Mouse (Mus musculus) hindbrain, embryonic 15.5 days (tissue): Measurements from ENCODE around the gene Iqsec1. TPM values are rescaled to one million over a fixed set of nuclear protein-coding genes. Genes with fewer than 3 reads are reported as not detected.

Experiments used
- ATAC-seq: fragments of 200-750 bp; cut with Nextera tagmentation; 2 replicates; pipeline ENCODE4 v1.8.0; 2017; ENCODE audit warnings: low read depth, moderate number of reproducible peaks, moderate TSS enrichment; ENCODE audit not compliant: low FRiP score
- H3K27ac ChIP-seq: fragments of 300-500 bp; sonication (generic); replicated peaks from 2 replicates; pipeline ENCODE4 v1.5.1; 2015; ENCODE audit warnings: mild to moderate bottlenecking, inconsistent platforms
- H3K27me3 ChIP-seq: fragments of 300-500 bp; sonication (generic); 2 replicates; pipeline ENCODE4 v1.6.1; 2015; ENCODE audit warnings: control low read depth, inconsistent platforms
- H3K36me3 ChIP-seq: fragments of 300-500 bp; sonication (generic); 2 replicates; pipeline ENCODE4 v1.6.1; 2015; ENCODE audit warnings: control low read depth, inconsistent platforms
- H3K4me1 ChIP-seq: fragments of 300-500 bp; sonication (generic); replicated peaks from 2 replicates; pipeline ENCODE4 v1.6.1; 2015; ENCODE audit warnings: control low read depth, inconsistent platforms
- H3K4me2 ChIP-seq: fragments of 300-500 bp; sonication (generic); 2 replicates; pipeline ENCODE4 v1.6.1; 2015; ENCODE audit warnings: moderate library complexity, mild to moderate bottlenecking, inconsistent platforms
- H3K4me3 ChIP-seq: fragments of 300-500 bp; sonication (generic); 2 replicates; pipeline ENCODE4 v1.5.1; 2015; ENCODE audit warnings: mild to moderate bottlenecking, inconsistent platforms
- H3K9ac ChIP-seq: fragments of 300-500 bp; sonication (generic); 2 replicates; pipeline ENCODE4 v1.6.1; 2015; ENCODE audit warnings: inconsistent platforms
- H3K9me3 ChIP-seq: fragments of 300-500 bp; sonication (generic); 2 replicates; pipeline ENCODE4 v1.6.1; 2016; ENCODE audit warnings: control low read depth, inconsistent platforms
- WGBS: fragments of 180-500 bp; shearing (Covaris S2); methylation state at CpG from one replicate; pipeline ENCODE4 v1.1.7; 2015; 5-methylcytosine and 5-hydroxymethylcytosine counted together
- polyA plus RNA-seq: library from polyadenylated mRNA; unstranded; fragments of >200 nt; fragmentation: Nextera tagmentation; extraction: Ambion mirVana; gene quantifications from 2 replicates; pipeline ENCODE4 v1.2.1, GENCODE M21; 2015

Gene Iqsec1
- polyA plus RNA-seq, 1 experiment from 2014 or later = 23.3 TPM

DNA sequence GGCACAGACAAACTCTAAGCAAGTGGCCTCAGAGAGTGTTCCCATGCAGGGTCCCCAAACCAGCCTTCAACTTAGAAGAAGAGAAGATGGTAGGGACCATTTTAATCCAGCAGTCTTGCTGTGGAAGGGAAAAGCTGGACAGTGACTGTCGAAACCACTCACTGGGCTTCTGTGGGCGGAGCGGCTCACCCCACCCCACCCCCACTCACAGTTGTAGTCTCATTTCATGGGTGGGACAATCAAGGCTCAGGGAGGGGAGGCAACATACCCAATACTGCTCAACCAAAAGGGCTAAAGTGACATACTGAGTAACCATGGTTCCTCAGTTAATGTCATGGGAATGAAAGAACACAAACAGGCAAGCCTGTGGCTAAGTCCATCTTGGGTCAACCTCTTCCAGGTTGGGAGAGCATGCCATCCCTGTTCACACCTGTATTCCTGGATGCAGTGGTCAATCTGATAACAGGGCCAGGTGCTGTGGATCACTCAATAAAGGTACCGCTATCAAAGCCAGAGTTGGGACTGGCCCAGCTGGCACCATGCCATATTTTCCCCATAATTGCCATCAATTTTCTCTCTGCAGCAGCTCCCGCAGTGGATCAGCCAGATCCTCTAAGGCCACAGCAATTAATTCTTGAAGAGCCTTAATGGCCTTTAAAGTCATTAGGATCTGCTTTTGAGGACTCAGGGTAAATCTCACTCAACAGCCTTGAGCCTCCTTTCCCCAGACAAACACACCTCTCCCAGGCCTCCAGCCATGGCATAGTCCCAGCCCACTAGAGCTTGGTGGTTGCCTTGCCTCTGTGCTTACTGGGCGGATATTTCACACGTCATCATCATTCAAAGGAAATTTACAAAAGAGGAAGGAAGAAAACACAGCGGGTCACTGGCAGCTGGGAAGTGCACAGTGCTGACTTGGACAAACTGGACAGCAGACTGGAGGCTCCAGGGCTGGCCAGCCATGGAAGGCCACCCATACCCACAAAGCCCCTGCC lies 275.7 kb downstream of the Iqsec1 start:
- Histone ChIP-seq H3K36me3 (no peaks in the 10 kb centered on the region), H3K27me3 (no peaks in the 10 kb centered on the region), H3K4me2 (no peak overlapping the region), H3K9me3 (no peaks in the 10 kb centered on the region), H3K4me1 (peaks cover 84% of the 10 kb centered on the region), H3K9ac (no peak overlapping the region), H3K4me3 (no peak overlapping the region), H3K27ac (peak overlapping the region; percentile 55)
- WGBS = 48% methylated on average over 8 of the region's 8 CpGs
- ATAC-seq = 0 out of 2 replicates have a peak, but pooled peaks have one; percentile 24

DNA sequence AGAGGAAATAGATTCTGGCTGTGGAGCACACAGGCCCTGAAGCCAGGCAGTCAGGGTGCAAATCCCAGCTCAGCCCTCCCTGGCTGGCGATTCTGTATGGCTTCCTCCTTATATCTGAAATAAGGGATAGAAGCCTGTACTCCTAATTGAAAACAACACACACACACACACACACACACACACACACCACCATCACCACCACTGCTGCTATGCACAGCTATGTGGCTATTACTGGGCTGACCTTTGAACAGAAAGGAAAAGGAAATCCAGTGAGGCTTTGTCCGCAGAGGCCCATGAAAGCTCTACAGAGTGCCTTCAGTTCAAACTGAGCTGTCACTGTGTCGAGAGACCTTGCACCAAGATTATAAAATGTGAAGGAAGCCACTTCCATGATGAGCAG lies 276.4 kb downstream of the Iqsec1 start:
- Histone ChIP-seq H3K9ac (no peak overlapping the region), H3K4me3 (no peak overlapping the region), H3K9me3 (no peaks in the 10 kb centered on the region), H3K36me3 (no peaks in the 10 kb centered on the region), H3K27ac (peak overlapping the region; percentile 55), H3K4me1 (peaks cover 85% of the 10 kb centered on the region), H3K4me2 (no peak overlapping the region), H3K27me3 (no peaks in the 10 kb centered on the region)
- no peak for ATAC-seq
- 47% methylated on average over 3 of the region's 3 CpGs for WGBS

DNA sequence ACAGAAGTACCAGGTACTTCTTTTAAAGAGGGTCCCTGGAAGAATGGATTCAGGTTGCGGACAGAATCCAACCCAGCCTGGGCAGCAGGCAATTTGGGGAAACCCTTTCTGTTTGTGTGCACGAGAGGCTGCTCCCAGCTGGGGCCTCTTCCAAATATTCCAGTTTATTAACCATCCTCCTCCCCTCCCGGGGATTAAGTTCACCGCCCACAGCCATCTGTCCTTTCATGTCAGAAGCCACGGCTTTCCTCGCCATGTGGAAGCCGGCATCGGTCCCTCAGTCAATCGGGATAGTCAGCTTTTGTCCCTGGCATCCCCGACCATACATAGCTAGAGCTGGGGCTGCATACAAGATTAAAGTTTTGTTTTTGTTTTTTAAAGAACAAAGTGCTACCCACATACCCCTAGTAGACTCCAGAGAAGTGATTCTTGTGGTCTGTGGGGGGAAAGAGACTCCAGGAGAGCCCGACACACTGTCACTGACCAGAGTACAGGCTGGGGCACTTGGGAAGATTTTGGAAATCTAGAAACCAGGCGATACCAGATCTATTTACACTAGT lies 276.9 kb downstream of the Iqsec1 start:
- Histone ChIP-seq H3K36me3 (no peaks in the 10 kb centered on the region), H3K27me3 (no peaks in the 10 kb centered on the region), H3K4me1 (peaks cover 85% of the 10 kb centered on the region), H3K27ac (peak overlapping the region; percentile 55), H3K9me3 (no peaks in the 10 kb centered on the region), H3K9ac (no peak overlapping the region), H3K4me3 (no peak overlapping the region), H3K4me2 (no peak overlapping the region)
- ATAC-seq = no peak
- WGBS = 22% methylated on average over 12 of the region's 12 CpGs

DNA sequence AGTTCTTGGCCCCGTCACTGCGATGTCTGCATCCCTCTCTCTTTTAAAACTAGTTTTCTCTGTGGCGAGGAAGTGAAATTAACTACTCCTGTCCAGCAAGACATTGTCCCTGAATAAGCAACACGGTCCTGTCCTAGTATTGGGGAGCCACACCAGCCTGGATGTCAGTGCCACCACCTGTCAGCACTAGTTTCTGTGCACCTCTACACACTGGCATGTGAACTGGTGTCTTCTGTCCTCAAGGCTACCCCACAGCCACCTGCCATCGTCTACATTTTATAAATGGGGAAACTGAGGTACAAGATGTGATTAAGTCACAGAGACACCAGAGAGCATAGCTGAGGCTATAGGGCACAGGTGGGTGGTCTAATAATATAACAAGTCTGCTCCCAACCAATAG lies 277.7 kb downstream of the Iqsec1 start:
- no peak overlapping the region for H3K27ac ChIP-seq
- 87% methylated on average over 5 of the region's 5 CpGs for WGBS
- no peak overlapping the region for H3K4me2 ChIP-seq
- H3K9me3 ChIP-seq = no peaks in the 10 kb centered on the region
- no peak overlapping the region for H3K9ac ChIP-seq
- no peak overlapping the region for H3K4me3 ChIP-seq
- H3K4me1 ChIP-seq = peaks cover 85% of the 10 kb centered on the region
- no peaks in the 10 kb centered on the region for H3K36me3 ChIP-seq
- ATAC-seq = no peak
- no peaks in the 10 kb centered on the region for H3K27me3 ChIP-seq

DNA sequence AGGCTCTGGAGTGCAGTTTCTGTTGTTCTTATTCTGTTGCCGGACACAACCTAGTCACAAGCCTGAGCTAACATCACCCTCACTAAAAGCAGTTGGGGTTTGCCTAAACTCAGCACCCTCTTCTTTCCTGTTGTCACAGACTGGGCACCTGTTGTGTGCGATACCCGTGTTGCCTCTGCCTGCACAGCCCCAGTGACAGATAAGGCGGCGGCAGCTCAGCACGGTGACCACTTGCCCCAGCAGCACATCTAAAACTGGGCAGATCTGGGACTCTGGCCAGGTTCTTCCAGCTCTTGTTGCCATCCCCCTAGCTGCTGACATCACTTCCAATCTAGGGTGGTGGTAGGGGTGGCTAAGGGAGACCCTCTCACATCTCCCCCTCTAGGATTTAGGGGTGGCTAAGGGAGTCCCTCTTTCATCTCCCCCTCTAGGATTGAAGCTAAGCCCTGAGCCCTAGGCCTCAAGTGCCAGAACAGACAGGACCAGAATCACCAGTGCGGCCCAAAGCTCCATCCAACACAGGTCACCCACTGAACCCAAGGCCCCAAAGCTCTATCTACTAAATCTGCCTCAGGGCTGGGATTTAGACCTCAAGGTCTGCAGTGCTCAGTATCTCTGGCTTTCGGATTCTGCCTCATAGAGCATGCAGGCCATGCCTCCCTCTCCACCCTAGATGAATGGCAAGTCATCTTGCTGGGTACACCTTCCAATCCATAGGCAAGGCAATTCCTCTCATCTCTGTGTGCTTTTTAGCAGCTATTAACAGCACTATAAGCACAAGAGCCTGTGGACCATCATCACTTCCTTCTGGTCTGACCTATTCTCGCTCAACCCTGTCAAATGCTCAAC lies 278.3 kb downstream of the Iqsec1 start:
- WGBS = 79% methylated on average over 9 of the region's 9 CpGs
- Histone ChIP-seq H3K4me2 (no peak overlapping the region), H3K4me3 (no peak overlapping the region), H3K9ac (no peak overlapping the region), H3K9me3 (no peaks in the 10 kb centered on the region), H3K4me1 (peaks cover 85% of the 10 kb centered on the region), H3K27ac (no peak overlapping the region), H3K27me3 (no peaks in the 10 kb centered on the region), H3K36me3 (no peaks in the 10 kb centered on the region)
- ATAC-seq = no peak

DNA sequence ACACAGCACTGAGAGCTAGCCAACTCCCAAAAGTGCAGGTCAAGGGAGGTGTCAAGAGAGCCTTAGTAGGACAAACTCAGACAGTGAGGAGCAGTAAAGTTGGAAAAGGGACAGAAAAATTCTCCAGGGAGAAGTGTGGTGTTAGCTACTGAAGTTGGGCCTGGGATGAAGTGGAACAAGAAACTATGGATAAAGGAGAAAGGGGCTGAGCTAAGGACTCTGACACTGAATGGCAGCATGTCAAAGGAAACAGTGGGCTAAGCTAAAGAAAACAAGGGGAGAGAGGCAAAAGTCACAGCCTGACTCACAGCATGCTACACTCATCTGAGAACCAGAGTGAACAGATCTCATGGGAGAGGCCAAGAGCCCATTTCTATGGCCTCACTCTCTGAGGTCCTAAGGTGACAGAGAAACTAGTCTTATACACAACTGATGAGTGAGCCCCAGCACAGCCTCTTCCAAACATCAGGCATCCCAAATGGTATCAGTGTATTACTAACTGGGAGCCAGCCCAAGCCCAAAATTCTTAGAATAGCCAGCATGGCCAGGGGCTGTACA lies 280.3 kb downstream of the Iqsec1 start:
- Histone ChIP-seq H3K36me3 (no peaks in the 10 kb centered on the region), H3K4me3 (no peak overlapping the region), H3K9ac (no peak overlapping the region), H3K27ac (no peak overlapping the region), H3K4me1 (peaks cover 87% of the 10 kb centered on the region), H3K27me3 (no peaks in the 10 kb centered on the region), H3K9me3 (no peaks in the 10 kb centered on the region), H3K4me2 (no peak overlapping the region)
- ATAC-seq = no peak

DNA sequence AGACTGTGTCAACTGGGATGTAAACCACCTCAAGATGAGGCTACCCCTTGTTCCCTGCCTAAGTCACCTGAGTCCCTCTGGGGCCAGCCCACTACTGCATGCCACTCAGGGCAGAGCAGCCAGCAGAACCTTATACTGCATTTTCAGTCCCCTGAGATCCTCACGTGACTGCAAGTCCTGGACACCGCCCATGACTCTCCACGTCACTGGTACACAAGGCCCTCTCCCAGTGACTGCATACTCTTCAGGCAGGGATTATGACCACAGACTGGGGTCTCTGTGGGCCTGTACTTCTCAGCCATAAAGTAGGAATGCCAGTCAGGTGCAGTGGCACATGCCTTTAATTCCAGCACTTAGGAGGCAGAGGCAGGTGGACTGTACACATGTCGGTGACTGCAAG lies 281.3 kb downstream of the Iqsec1 start:
- Histone ChIP-seq H3K4me3 (no peak overlapping the region), H3K27ac (peak overlapping the region; percentile 36; the same call in 1 of the 2 replicates), H3K4me2 (no peak overlapping the region), H3K36me3 (no peaks in the 10 kb centered on the region), H3K9ac (no peak overlapping the region), H3K9me3 (no peaks in the 10 kb centered on the region), H3K4me1 (peaks cover 86% of the 10 kb centered on the region), H3K27me3 (no peaks in the 10 kb centered on the region)
- WGBS = 78% methylated on average over 4 of the region's 4 CpGs
- no peak for ATAC-seq

DNA sequence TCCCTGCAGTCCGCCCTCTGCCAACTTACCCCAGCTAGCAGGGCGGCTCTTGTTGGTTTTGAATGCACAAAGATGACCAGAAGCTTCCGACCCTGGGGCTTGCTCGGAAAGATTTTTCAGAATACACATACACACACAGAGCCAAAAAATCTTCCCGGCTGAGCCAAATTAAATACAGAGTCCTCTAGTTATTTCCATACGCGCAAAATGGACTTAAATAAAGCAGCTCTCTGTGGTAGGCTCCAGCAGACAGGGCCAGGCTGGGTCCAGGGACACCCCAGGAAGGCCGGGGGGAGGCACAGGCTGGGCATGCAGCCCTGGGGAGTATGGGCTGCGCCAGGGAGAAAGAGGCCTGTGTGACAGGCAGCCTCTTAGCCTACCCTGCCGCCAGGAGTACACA lies 282.0 kb downstream of the Iqsec1 start:
- peaks cover 80% of the 10 kb centered on the region for H3K4me1 ChIP-seq
- 58% methylated on average over 10 of the region's 10 CpGs for WGBS
- H3K9ac ChIP-seq = no peak overlapping the region
- ATAC-seq = peak; percentile 62; the same call in 1 of the 2 replicates
- H3K9me3 ChIP-seq = no peaks in the 10 kb centered on the region
- H3K27ac ChIP-seq = peak overlapping the region; percentile 36
- H3K4me3 ChIP-seq = no peak overlapping the region
- no peaks in the 10 kb centered on the region for H3K36me3 ChIP-seq
- no peaks in the 10 kb centered on the region for H3K27me3 ChIP-seq
- H3K4me2 ChIP-seq = no peak overlapping the region

DNA sequence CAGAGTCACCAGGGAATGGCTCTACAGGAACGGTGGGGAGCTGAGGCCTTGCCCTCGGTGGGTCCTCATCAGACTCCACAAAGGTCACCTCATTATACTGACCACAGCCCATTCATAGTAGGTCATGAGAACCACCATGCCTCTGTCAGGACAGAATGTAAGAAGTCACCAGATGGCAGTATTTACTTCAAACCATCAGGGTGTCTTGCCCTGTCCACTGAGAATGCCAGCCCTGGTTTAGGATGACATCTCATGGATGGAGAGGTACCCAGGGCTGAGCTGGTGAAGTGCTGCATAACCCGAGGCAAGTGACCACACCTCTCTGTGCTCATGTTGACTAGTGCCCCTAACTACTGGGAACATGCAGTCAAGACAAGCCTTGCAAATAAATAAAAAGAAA lies 282.7 kb downstream of the Iqsec1 start:
- H3K4me3 ChIP-seq = no peak overlapping the region
- H3K27ac ChIP-seq = no peak overlapping the region
- H3K4me2 ChIP-seq = no peak overlapping the region
- no peaks in the 10 kb centered on the region for H3K27me3 ChIP-seq
- H3K36me3 ChIP-seq = no peaks in the 10 kb centered on the region
- peaks cover 80% of the 10 kb centered on the region for H3K4me1 ChIP-seq
- no peak for ATAC-seq
- H3K9me3 ChIP-seq = no peaks in the 10 kb centered on the region
- 66% methylated on average over 3 of the region's 3 CpGs for WGBS
- no peak overlapping the region for H3K9ac ChIP-seq

DNA sequence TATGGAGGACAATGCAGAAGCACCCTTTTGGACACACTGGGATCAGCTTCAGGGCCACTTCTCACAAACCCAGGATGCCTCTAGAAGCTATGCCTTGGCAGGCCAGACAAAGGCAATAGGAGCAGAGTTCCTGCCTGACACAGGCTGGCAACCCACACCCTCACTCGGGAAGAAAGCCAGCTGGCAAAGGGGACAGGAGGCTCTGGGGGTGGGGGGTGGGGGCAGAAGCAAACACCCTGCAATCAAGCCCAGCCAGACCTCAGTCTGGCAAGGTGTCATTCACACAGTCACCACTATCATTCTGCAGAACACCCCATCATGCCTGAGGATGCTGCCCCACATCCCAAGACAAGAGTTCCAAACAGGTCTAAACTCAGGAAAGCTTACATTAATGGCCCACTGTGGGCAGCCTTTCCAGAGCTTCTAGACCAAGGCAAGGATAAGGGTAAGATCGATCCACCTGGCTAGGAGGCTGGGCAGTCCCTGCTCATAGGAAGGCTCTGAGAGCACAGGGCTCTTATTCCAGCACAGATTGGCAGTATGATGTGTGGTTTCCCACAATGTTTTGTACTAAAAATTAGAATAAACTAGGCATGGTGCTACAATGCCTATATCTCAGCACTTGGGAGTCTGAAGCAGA lies 283.7 kb downstream of the Iqsec1 start:
- Histone ChIP-seq H3K36me3 (no peaks in the 10 kb centered on the region), H3K27ac (peak overlapping the region; percentile 64), H3K4me3 (no peak overlapping the region), H3K4me2 (no peak overlapping the region), H3K27me3 (no peaks in the 10 kb centered on the region), H3K4me1 (peaks cover 80% of the 10 kb centered on the region), H3K9ac (no peak overlapping the region), H3K9me3 (no peaks in the 10 kb centered on the region)
- no peak for ATAC-seq
- WGBS = 60% methylated on average over 2 of the region's 2 CpGs

DNA sequence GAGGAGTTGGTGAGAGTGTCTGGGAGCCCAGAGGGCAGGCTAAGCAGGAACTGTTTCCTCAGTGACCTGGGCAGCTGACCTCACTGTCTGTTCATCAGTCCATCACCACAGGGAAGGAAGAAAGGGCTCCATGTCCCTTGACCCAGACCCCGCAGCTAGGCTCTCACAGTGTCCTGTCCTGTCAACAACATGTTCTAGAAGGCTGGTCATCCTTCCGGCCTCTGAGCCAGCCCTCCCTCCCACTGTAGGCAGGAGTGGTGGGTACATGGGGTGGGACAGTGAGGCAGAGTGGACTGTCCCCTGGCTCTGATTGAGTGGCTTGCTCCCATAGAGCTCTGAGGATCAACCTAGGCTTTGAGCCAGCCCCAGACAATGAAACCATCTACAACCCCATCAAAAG lies 284.7 kb downstream of the Iqsec1 start:
- H3K4me3 ChIP-seq = no peak overlapping the region
- H3K4me2 ChIP-seq = no peak overlapping the region
- ATAC-seq = no peak; the same call in 1 of the 2 replicates
- no peaks in the 10 kb centered on the region for H3K36me3 ChIP-seq
- H3K27ac ChIP-seq = peak overlapping the region; percentile 64
- no peaks in the 10 kb centered on the region for H3K27me3 ChIP-seq
- whole genome bisulfite sequencing = 39% methylated on average over 2 of the region's 2 CpGs
- peaks cover 86% of the 10 kb centered on the region for H3K4me1 ChIP-seq
- no peaks in the 10 kb centered on the region for H3K9me3 ChIP-seq
- no peak overlapping the region for H3K9ac ChIP-seq
